Mouse (Mus musculus) ES-Bruce4 (cell line): ENCODE results near the gene Ccdc163. TPM values are rescaled to one million over a fixed set of nuclear protein-coding genes. Genes with fewer than 3 reads are reported as not detected.

Source experiments
- H3K27ac ChIP-seq: 2 replicates; pipeline ENCODE4 v1.5.1; 2012; ENCODE audit warnings: low read length, inconsistent platforms; ENCODE audit not compliant: insufficient read depth
- H3K27me3 ChIP-seq: 2 replicates; pipeline ENCODE4 v1.6.1; 2012; ENCODE audit warnings: mild to moderate bottlenecking, low read length, inconsistent platforms; ENCODE audit not compliant: control insufficient read depth, poor library complexity, insufficient read depth, severe bottlenecking
- H3K36me3 ChIP-seq: 2 replicates; pipeline ENCODE4 v1.6.1; 2012; ENCODE audit warnings: inconsistent platforms, mild to moderate bottlenecking, low read length, moderate library complexity; ENCODE audit not compliant: control insufficient read depth, poor library complexity, insufficient read depth, severe bottlenecking
- H3K4me1 ChIP-seq: one replicate; pipeline ENCODE4 v1.8.1; 2011; ENCODE audit warnings: low read length; ENCODE audit not compliant: control insufficient read depth, insufficient read depth
- H3K4me3 ChIP-seq: 2 replicates; pipeline ENCODE4 v1.5.1; 2011; ENCODE audit warnings: low read depth, mild to moderate bottlenecking, low read length
- H3K9ac ChIP-seq: 2 replicates; pipeline ENCODE4 v1.6.1; 2012; ENCODE audit warnings: low read depth, mild to moderate bottlenecking, inconsistent platforms; ENCODE audit not compliant: poor library complexity, severe bottlenecking
- H3K9me3 ChIP-seq: replicated peaks from 2 replicates; pipeline ENCODE4 v1.6.1; 2012; ENCODE audit warnings: mild to moderate bottlenecking, low read length, inconsistent platforms; ENCODE audit not compliant: control insufficient read depth, poor library complexity, insufficient read depth, severe bottlenecking
- CTCF ChIP-seq: IDR thresholded peaks from one replicate; pipeline ENCODE4 v1.8.1; 2011; ENCODE audit warnings: low read depth, low read length
- EP300 ChIP-seq: IDR thresholded peaks from 2 replicates; pipeline ENCODE4 v1.6.1; 2011; ENCODE audit warnings: low read depth, low read length; ENCODE audit not compliant: insufficient read depth
- POLR2A ChIP-seq: IDR thresholded peaks from one replicate; pipeline ENCODE4 v1.8.1; 2011; ENCODE audit warnings: low read length; ENCODE audit not compliant: insufficient read depth
- polyA plus RNA-seq: library from polyadenylated mRNA; stranded (reverse); fragments of >200 nt; gene quantifications from 2 replicates; pipeline ENCODE4 v1.2.4, GENCODE M21; 2011; ENCODE audit warnings: low read depth; ENCODE audit not compliant: missing spikeins, insufficient read depth, insufficient read length

The Ccdc163 gene
- polyA plus RNA-seq, 1 experiment: 45.2 TPM

DNA sequence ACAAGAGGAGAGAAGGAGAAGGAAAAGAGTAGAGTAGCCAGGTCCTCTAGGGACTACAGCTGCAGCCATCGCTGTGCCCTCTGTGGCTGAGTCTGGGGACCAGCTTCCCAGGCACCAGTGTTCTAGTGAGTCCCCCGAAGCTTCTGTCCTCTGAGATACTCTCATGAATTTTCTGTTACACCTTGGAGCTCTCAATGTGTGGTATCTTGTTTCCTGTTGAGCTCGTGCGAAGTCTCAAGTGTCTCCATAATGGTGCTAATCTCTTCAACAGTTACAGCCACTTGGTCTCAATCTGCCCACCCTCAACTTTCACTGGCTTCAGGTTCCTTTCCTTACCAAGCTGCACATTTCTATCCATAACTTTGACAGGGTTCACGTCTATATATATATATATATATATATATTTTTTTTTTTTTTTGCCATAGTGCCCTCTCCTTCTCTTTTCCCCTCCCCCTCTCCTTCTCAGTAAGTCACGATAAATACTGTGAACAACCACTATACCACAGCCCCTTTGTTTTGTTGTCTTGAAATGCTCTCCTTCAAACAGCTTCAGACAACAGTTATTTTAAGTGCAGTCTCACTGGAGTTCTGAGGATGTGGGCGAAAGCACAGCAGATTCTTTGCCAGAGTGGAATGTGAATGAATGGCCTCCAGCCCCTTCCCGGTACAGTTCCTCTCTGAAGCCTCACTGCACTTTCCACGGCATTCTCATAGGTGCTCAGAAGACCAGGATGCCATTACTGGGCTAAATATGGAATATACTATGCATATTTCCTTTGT lies 30.9 kb downstream of the Ccdc163 start:
- H3K9ac ChIP-seq: no peak overlapping the region
- TF ChIP-seq EP300 (no peak), POLR2A (no peak), CTCF (no peak)
- no peaks in the 10 kb centered on the region for H3K4me1 ChIP-seq
- H3K27ac ChIP-seq: peak overlapping the region; percentile 19; the same call in 1 of the 2 replicates
- H3K9me3 ChIP-seq: no peaks in the 10 kb centered on the region
- no peaks in the 10 kb centered on the region; the same call in none of the 2 replicates for H3K36me3 ChIP-seq
- no peaks in the 10 kb centered on the region for H3K27me3 ChIP-seq
- H3K4me3 ChIP-seq: no peak overlapping the region

DNA sequence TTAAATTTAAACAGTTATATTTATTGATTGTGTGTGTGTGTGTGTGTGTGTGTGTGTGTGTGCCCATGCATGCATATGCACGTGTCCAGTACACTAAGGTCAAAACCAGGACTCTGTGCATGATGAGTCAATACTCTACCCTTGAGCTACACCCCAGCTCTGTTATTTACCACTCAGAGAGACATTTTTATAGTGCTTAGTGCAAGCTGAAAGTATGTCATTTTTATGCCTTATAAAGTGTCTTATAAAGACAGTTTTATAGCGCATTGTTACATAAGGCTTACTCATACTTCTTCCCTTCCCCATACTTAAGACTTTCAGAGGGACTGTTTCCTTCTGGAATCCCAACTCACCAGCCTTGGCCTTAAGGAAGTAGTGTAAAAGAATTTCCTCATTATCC lies 41.4 kb downstream of the Ccdc163 start:
- no peaks in the 10 kb centered on the region for H3K9me3 ChIP-seq
- H3K27ac ChIP-seq: no peak overlapping the region
- no peak overlapping the region for H3K4me3 ChIP-seq
- H3K27me3 ChIP-seq: no peaks in the 10 kb centered on the region
- H3K36me3 ChIP-seq: peaks cover 5% of the 10 kb centered on the region
- no peak for TF ChIP-seq EP300
- no peak for TF ChIP-seq POLR2A
- TF ChIP-seq CTCF: no peak
- H3K4me1 ChIP-seq: no peaks in the 10 kb centered on the region
- no peak overlapping the region for H3K9ac ChIP-seq

DNA sequence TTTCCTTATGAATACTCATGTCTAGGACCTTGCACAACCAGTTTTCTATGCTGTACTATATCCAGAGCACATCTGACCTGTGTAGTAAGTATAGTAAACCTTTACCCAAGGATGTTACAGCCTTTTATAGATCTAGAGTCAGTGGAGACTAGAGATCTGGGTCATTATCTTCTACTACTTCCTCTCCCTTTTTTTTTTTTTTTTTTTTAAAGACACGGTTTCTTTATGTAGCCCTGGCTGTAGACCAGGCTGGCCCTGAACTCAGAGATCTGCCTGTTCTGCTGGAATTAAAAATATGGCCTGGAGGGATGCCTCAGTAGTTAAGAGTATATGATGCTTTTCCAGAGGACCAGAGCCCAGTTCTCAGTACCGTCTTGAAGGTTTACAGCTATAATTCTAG lies 53.6 kb downstream of the Ccdc163 start:
- Histone ChIP-seq H3K4me1 (no peaks in the 10 kb centered on the region), H3K27ac (no peak overlapping the region), H3K9ac (no peak overlapping the region), H3K27me3 (no peaks in the 10 kb centered on the region), H3K36me3 (no peaks in the 10 kb centered on the region), H3K9me3 (no peaks in the 10 kb centered on the region), H3K4me3 (no peak overlapping the region)
- TF ChIP-seq POLR2A: no peak

DNA sequence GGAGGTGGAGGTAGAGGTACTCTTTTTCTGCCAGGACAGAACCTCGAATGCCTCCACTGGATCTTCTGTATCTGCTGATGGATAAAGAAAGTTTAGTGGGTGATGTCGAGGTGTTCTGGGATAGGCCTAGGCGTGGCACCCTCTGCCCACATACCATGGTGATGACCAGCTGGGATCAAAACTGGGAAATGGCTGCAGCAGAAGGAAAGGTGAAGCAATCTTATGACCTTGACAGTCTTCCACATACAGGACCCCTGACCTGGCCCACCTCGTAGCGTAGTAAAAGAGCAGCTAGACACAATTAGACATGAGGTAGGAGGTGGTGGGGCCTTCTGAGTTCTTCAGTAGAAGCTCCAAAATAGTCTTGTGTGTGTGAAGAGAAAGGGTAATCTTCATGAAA lies 55.7 kb downstream of the Ccdc163 start:
- no peaks in the 10 kb centered on the region for H3K27me3 ChIP-seq
- H3K4me3 ChIP-seq: no peak overlapping the region
- no peak overlapping the region for H3K27ac ChIP-seq
- H3K36me3 ChIP-seq: no peaks in the 10 kb centered on the region
- TF ChIP-seq POLR2A (no peak), CTCF (no peak), EP300 (no peak)
- H3K9me3 ChIP-seq: no peaks in the 10 kb centered on the region
- H3K4me1 ChIP-seq: peaks cover under 1% of the 10 kb centered on the region
- H3K9ac ChIP-seq: no peak overlapping the region

DNA sequence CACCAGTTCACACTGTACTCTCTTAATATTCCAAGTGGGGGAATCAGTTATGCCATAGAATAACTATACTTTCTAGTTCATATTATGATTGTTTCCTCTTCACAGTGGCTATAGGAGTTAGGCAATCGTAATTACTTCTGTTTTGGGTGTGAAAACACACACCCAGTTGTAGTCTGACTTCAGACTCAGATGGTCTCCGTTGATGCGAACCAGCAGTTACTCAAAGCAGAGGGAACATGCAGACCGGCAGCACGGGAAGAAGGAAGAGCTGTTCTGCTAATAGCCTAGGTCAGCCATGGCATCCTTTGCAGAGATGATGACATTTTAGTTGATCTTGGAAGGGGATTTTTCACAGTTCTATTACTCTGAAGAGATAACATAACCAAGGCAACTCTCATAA lies 60.2 kb downstream of the Ccdc163 start:
- peaks cover 1% of the 10 kb centered on the region for H3K4me1 ChIP-seq
- H3K9ac ChIP-seq: no peak overlapping the region
- H3K27me3 ChIP-seq: no peaks in the 10 kb centered on the region
- 0 out of 2 replicates have a peak, but pooled peaks cover 2% of the 10 kb centered on the region for H3K36me3 ChIP-seq
- H3K9me3 ChIP-seq: no peaks in the 10 kb centered on the region
- H3K4me3 ChIP-seq: no peak overlapping the region
- peak overlapping the region; percentile 1; the same call in 1 of the 2 replicates for H3K27ac ChIP-seq
- TF ChIP-seq EP300 (no peak), POLR2A (no peak), CTCF (no peak)

DNA sequence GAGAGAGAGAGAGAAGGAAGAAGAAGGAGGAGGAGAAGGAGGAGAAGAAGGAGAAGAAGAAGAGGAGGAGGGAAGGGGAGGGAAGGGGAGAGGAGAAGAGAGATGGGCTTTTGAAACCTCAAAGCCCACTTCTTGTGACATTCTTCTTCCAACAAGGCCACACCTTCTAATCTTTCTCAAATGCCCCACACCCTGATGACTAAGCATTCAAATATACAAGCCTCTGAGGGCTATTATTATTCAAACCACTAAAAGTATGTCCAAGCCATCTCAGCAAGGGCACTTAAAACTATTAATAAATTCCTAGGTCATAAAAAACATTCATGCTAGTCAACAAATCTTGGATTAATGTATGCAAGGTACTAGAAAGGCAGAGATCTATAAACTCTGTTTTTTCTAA lies 60.8 kb downstream of the Ccdc163 start:
- 0 out of 2 replicates have a peak overlapping the region, but pooled peaks have one; percentile 1 for H3K27ac ChIP-seq
- no peaks in the 10 kb centered on the region for H3K9me3 ChIP-seq
- 0 out of 2 replicates have a peak, but pooled peaks cover 2% of the 10 kb centered on the region for H3K36me3 ChIP-seq
- no peaks in the 10 kb centered on the region for H3K27me3 ChIP-seq
- TF ChIP-seq CTCF (no peak), POLR2A (no peak), EP300 (no peak)
- H3K4me1 ChIP-seq: peaks cover 4% of the 10 kb centered on the region
- no peak overlapping the region for H3K9ac ChIP-seq
- H3K4me3 ChIP-seq: no peak overlapping the region
